Mouse (Mus musculus) intestine, embryonic 15.5 days (tissue): ENCODE results near the gene Slc44a3. TPM values are rescaled to one million over a fixed set of nuclear protein-coding genes. Genes with fewer than 3 reads are reported as not detected.

Experiments used
- ATAC-seq: fragments of 200-750 bp; cut with Nextera tagmentation; 2 replicates; pipeline ENCODE4 v1.8.0; 2017; ENCODE audit warnings: moderate TSS enrichment, moderate library complexity
- H3K27ac ChIP-seq: fragments of 300-500 bp; sonication (generic); 2 replicates; pipeline ENCODE4 v1.5.1; 2015; ENCODE audit warnings: mild to moderate bottlenecking, inconsistent platforms
- H3K27me3 ChIP-seq: fragments of 300-500 bp; sonication (generic); replicated peaks from 2 replicates; pipeline ENCODE4 v1.6.1; 2015; ENCODE audit warnings: inconsistent platforms
- H3K36me3 ChIP-seq: fragments of 300-500 bp; sonication (generic); 2 replicates; pipeline ENCODE4 v1.6.1; 2015; ENCODE audit warnings: inconsistent platforms
- H3K4me1 ChIP-seq: fragments of 300-500 bp; sonication (generic); replicated peaks from 2 replicates; pipeline ENCODE4 v1.6.1; 2015; ENCODE audit warnings: inconsistent platforms
- H3K4me2 ChIP-seq: fragments of 300-500 bp; sonication (generic); replicated peaks from 2 replicates; pipeline ENCODE4 v1.6.1; 2015; ENCODE audit warnings: mild to moderate bottlenecking, inconsistent platforms
- H3K4me3 ChIP-seq: fragments of 300-500 bp; sonication (generic); replicated peaks from 2 replicates; pipeline ENCODE4 v1.5.1; 2015; ENCODE audit warnings: inconsistent platforms
- H3K9ac ChIP-seq: fragments of 300-500 bp; sonication (generic); 2 replicates; pipeline ENCODE4 v1.6.1; 2015; ENCODE audit warnings: inconsistent platforms
- H3K9me3 ChIP-seq: fragments of 300-500 bp; sonication (generic); 2 replicates; pipeline ENCODE4 v1.6.1; 2016; ENCODE audit warnings: inconsistent platforms
- WGBS: fragments of 180-500 bp; shearing (Covaris S2); methylation state at CpG from one replicate; pipeline ENCODE4 v1.1.7; 2015; 5-methylcytosine and 5-hydroxymethylcytosine counted together
- polyA plus RNA-seq: library from polyadenylated mRNA; unstranded; fragments of >200 nt; fragmentation: Nextera tagmentation; extraction: Ambion mirVana; gene quantifications from 2 replicates; pipeline ENCODE4 v1.2.1, GENCODE M21; 2015

Gene Slc44a3
- polyA plus RNA-seq = 42.5 and 45.3 TPM in 2 replicates

DNA sequence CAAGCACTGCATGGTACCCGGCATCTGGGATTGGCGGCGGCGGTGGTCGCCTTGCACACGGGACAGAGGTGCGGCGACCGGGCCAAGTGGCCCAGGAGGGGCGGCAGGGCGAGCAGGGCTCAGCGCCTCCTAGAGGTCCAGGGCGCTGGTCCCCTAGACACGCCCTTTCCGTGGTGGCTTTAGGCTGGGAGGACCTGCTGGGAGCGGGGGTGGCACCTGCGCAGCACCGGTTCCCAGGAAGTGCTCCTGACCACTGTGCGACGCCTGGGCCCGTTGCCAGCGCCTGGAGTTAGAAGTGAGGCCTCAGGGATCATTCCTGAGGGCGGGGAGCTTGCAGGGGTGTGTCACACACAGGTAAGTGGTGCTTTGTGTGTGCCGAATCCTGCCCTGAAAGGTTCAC is at the start of gene Slc44a3:
TSS of gene Slc44a3 (minus strand) at position 229 of the 400 bp plus-strand sequence.
- ATAC-seq = peak; percentile 91
- peaks cover 25% of the 10 kb centered on the region for H3K4me1 ChIP-seq
- H3K27me3 ChIP-seq = no peaks in the 10 kb centered on the region
- WGBS = 8% methylated on average over 24 of the region's 24 CpGs
- H3K4me3 ChIP-seq = peak within 1 kb of the TSS; percentile 40
- H3K36me3 ChIP-seq = no peaks in the 10 kb centered on the region
- peak within 1 kb of the TSS; percentile 59 for H3K4me2 ChIP-seq
- peak within 1 kb of the TSS; percentile 47 for H3K9ac ChIP-seq
- no peaks in the 10 kb centered on the region for H3K9me3 ChIP-seq
- peak within 1 kb of the TSS; percentile 89 for H3K27ac ChIP-seq

DNA sequence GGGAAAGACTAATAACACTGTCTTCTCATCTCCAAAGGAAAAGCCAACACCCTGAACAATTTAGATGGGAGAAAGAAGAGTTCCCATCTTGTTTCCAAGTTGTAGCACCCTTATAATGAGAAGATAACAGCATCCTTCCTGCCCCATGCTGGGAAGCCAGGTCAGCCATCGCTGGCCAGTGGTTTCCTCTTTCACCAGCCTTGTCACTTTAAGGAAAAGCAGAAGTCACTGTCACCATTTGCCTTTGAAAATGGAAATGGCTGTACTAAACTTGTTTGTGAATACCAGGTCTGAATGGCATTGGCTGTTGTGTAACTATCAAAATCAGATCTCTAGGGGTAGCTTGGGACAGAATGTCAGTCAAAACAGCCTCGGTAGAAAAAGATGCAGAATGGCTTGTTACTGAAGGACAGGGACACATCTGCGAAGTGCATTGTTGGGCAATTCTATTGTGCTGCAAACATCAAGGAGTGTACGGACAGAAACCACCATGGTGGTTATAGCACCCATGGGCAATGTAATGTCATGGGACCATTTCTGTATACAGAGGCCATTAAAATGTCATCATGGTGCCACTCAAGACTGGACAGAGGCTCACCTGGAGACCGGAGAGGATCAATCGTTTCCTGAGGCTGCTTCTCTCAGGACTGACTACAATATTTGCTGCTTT is 47.8 kb upstream of the Slc44a3 start:
- Histone ChIP-seq H3K36me3 (no peaks in the 10 kb centered on the region), H3K9me3 (no peaks in the 10 kb centered on the region), H3K4me2 (no peak overlapping the region), H3K27ac (no peak overlapping the region), H3K4me3 (no peak overlapping the region), H3K27me3 (no peaks in the 10 kb centered on the region), H3K4me1 (peaks cover 13% of the 10 kb centered on the region), H3K9ac (no peak overlapping the region)
- ATAC-seq = no peak
- 88% methylated on average over 6 of the region's 6 CpGs for WGBS

DNA sequence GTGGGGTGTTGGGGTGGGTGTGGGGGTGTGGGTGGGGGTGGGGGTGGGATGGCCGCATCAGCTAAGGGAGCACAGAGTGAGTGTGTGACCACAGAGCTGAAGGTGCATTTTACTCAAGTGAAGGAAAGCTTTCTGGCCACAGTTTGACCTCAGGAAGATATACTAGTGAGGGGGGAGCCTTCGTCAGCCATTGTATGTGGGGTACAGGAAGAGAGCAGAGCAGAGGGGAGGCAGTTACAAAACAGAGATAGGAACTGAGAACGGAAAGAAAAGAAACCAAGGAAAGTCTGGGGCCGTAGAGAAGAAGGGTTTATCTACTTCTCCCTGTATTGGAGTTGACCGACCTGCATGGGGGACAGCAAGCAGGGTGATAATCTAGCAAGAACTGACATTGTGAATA is 47.2 kb upstream of the Slc44a3 start:
- Histone ChIP-seq H3K9me3 (no peaks in the 10 kb centered on the region), H3K4me1 (peaks cover 7% of the 10 kb centered on the region), H3K27ac (no peak overlapping the region), H3K9ac (no peak overlapping the region), H3K4me2 (no peak overlapping the region), H3K27me3 (no peaks in the 10 kb centered on the region), H3K4me3 (no peak overlapping the region), H3K36me3 (no peaks in the 10 kb centered on the region)
- no peak for ATAC-seq
- WGBS = 84% methylated on average over 5 of the region's 5 CpGs

- Histone ChIP-seq H3K36me3 (no peaks in the 10 kb centered on the region), H3K4me1 (peaks cover 6% of the 10 kb centered on the region), H3K27ac (no peak overlapping the region), H3K4me3 (no peak overlapping the region), H3K4me2 (no peak overlapping the region), H3K27me3 (no peaks in the 10 kb centered on the region), H3K9ac (no peak overlapping the region), H3K9me3 (no peaks in the 10 kb centered on the region)
- no peak for ATAC-seq
- WGBS = 46% methylated on average over 5 of the region's 5 CpGs
Observed at GRCm38 (mm10) chr3:121578706-121579105, 46.5 kb upstream of the Slc44a3 start.

DNA sequence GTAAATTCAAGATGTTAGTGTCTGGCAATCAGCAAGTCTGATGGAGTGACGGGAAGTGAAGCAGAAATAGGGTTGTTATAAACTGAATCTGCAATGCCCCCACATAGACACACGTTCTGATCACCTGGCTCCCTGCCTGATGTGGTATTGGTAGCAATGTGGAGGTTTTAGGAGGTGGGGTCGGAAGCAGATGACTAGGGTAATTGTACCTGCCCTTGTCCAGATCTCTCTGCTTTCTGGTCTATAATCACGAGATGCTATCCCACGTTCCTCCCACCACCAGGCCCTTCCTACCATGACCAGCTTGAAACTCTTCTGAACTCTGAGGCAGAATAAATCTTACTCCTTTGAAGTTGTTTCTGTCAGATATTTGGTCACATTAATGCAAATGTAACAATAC is 45.4 kb upstream of the Slc44a3 start:
- no peak overlapping the region for H3K4me3 ChIP-seq
- peaks cover 6% of the 10 kb centered on the region for H3K4me1 ChIP-seq
- H3K9me3 ChIP-seq = no peaks in the 10 kb centered on the region
- H3K4me2 ChIP-seq = no peak overlapping the region
- WGBS = 76% methylated on average over 5 of the region's 5 CpGs
- H3K27ac ChIP-seq = peak overlapping the region; percentile 51; the same call in 1 of the 2 replicates
- H3K36me3 ChIP-seq = no peaks in the 10 kb centered on the region
- H3K9ac ChIP-seq = no peak overlapping the region
- no peak for ATAC-seq
- no peaks in the 10 kb centered on the region for H3K27me3 ChIP-seq

GRCm38 (mm10) chr3:121577032-121577591 is 44.9 kb upstream of the Slc44a3 start:
- peak; percentile 79 for ATAC-seq
- Histone ChIP-seq H3K4me1 (peaks cover 6% of the 10 kb centered on the region), H3K9me3 (no peaks in the 10 kb centered on the region), H3K9ac (no peak overlapping the region), H3K27ac (peak overlapping the region; percentile 51), H3K27me3 (no peaks in the 10 kb centered on the region), H3K36me3 (no peaks in the 10 kb centered on the region), H3K4me2 (0 out of 2 replicates have a peak overlapping the region, but pooled peaks have one; percentile 9), H3K4me3 (no peak overlapping the region)
- WGBS = 26% methylated on average over 10 of the region's 10 CpGs

DNA sequence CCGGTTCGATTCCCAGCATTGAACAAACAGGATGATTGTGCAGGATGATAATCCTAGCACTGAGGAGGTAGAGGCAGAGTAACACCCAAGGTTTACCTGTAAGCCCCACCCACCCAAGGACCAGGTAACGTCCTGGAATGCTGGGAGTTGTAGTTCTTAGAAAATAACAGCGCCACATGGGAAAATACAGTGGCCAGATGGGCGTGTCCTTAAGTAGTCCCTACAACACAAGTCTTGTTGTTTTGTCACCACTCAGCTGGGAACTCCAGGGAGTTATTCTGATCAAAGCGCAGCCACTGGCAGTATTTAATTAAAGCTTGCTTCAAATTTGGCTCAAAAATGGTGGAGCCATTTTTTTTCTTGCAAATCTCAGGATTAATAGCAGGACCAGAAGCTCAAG is 44.2 kb upstream of the Slc44a3 start:
- no peak overlapping the region for H3K9ac ChIP-seq
- ATAC-seq = 0 out of 2 replicates have a peak, but pooled peaks have one; percentile 15
- WGBS = 76% methylated on average over 6 of the region's 6 CpGs
- H3K9me3 ChIP-seq = no peaks in the 10 kb centered on the region
- no peak overlapping the region for H3K4me3 ChIP-seq
- no peak overlapping the region for H3K4me2 ChIP-seq
- no peak overlapping the region for H3K27ac ChIP-seq
- no peaks in the 10 kb centered on the region for H3K27me3 ChIP-seq
- no peaks in the 10 kb centered on the region for H3K36me3 ChIP-seq
- peaks cover 6% of the 10 kb centered on the region for H3K4me1 ChIP-seq

GRCm38 (mm10) chr3:121574386-121574785 is 42.2 kb upstream of the Slc44a3 start:
- no peak for ATAC-seq
- Histone ChIP-seq H3K4me3 (no peak overlapping the region), H3K27me3 (no peaks in the 10 kb centered on the region), H3K9ac (no peak overlapping the region), H3K36me3 (no peaks in the 10 kb centered on the region), H3K4me1 (peaks cover 6% of the 10 kb centered on the region), H3K27ac (no peak overlapping the region), H3K4me2 (no peak overlapping the region), H3K9me3 (no peaks in the 10 kb centered on the region)
- 75% methylated on average over 4 of the region's 4 CpGs for WGBS

DNA sequence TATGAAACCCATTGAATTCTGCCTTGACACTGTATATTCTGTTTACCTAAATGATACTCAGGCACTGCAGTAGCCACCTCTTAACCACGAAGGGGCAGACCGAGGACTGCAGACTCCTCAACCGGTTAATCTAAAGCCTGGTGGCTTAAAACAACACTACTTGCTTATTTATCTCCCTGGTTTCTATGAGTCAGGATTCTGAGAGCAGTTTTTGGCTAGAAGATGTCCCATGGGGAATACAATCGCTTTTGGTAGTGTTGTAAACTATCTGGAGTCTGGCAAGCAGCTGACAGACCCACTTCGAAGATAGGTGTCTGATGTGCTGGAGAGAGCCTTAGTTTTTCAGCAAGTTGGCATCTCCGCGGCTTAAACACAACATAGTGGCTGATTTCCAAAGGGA is 41.7 kb upstream of the Slc44a3 start:
- Histone ChIP-seq H3K4me1 (peaks cover 6% of the 10 kb centered on the region), H3K9me3 (no peaks in the 10 kb centered on the region), H3K27ac (no peak overlapping the region), H3K36me3 (no peaks in the 10 kb centered on the region), H3K4me2 (no peak overlapping the region), H3K9ac (no peak overlapping the region), H3K4me3 (no peak overlapping the region), H3K27me3 (no peaks in the 10 kb centered on the region)
- ATAC-seq = no peak
- 68% methylated on average over 7 of the region's 7 CpGs for WGBS

- WGBS = 84% methylated on average over 4 of the region's 4 CpGs
- Histone ChIP-seq H3K27me3 (no peaks in the 10 kb centered on the region), H3K4me1 (no peaks in the 10 kb centered on the region), H3K4me3 (no peak overlapping the region), H3K27ac (no peak overlapping the region), H3K9me3 (no peaks in the 10 kb centered on the region), H3K4me2 (no peak overlapping the region), H3K36me3 (no peaks in the 10 kb centered on the region), H3K9ac (no peak overlapping the region)
- ATAC-seq = no peak
Observed at GRCm38 (mm10) chr3:121571491-121571890, 39.3 kb upstream of the Slc44a3 start.

GRCm38 (mm10) chr3:121570623-121571022 is 38.4 kb upstream of the Slc44a3 start:
- no peak overlapping the region for H3K4me3 ChIP-seq
- H3K9ac ChIP-seq = no peak overlapping the region
- 90% methylated on average over 11 of the region's 11 CpGs for WGBS
- ATAC-seq = no peak
- no peak overlapping the region for H3K4me2 ChIP-seq
- H3K27ac ChIP-seq = no peak overlapping the region
- H3K27me3 ChIP-seq = no peaks in the 10 kb centered on the region
- no peaks in the 10 kb centered on the region for H3K4me1 ChIP-seq
- H3K36me3 ChIP-seq = no peaks in the 10 kb centered on the region
- no peaks in the 10 kb centered on the region for H3K9me3 ChIP-seq

- Histone ChIP-seq H3K9me3 (no peaks in the 10 kb centered on the region), H3K27me3 (no peaks in the 10 kb centered on the region), H3K4me3 (no peak overlapping the region), H3K27ac (no peak overlapping the region), H3K4me2 (no peak overlapping the region), H3K4me1 (no peaks in the 10 kb centered on the region), H3K36me3 (no peaks in the 10 kb centered on the region), H3K9ac (no peak overlapping the region)
- no peak for ATAC-seq
- 69% methylated on average over 5 of the region's 5 CpGs for WGBS
Observed at GRCm38 (mm10) chr3:121569767-121570166, 37.6 kb upstream of the Slc44a3 start.

- H3K9ac ChIP-seq = no peak overlapping the region
- no peak overlapping the region for H3K4me3 ChIP-seq
- no peaks in the 10 kb centered on the region for H3K27me3 ChIP-seq
- H3K4me1 ChIP-seq = no peaks in the 10 kb centered on the region
- ATAC-seq = no peak
- H3K27ac ChIP-seq = no peak overlapping the region
- no peaks in the 10 kb centered on the region for H3K9me3 ChIP-seq
- H3K36me3 ChIP-seq = no peaks in the 10 kb centered on the region
- H3K4me2 ChIP-seq = no peak overlapping the region
- WGBS = 87% methylated on average over 9 of the region's 9 CpGs
Observed at GRCm38 (mm10) chr3:121569004-121569403, 36.8 kb upstream of the Slc44a3 start.
